Mouse (Mus musculus): ENCODE measurements around the gene Tmem123. TPM values are rescaled to one million over a fixed set of nuclear protein-coding genes. Genes with fewer than 3 reads are reported as not detected.
A peak's percentile ranks its signal among the peaks of the same experiment; 100 is the strongest.

Tmem123 gene
- total RNA-seq, 1 experiment from 2014 or later: 269 TPM

DNA sequence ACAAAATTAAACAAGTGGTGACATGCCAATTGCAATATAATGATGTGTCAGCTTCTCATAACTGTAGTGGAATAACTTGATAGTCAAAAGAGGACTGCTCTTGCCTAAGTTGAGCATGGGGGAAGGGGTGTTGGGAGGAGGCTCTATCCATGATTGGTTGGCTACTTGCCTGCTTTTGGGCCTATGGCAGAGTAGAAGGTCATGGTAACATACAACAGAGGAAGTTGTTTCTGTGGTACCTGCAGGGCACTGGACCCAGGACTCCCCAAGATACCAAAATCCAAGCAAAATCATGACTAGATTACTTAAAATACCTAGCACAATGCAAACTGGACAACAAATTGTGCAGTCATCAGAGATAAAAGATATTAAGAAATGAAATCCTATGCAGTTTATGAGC lies 31.7 kb downstream of the Tmem123 start:
- no peak for ATAC-seq (ENCODE audit: extremely low read depth, insufficient number of reproducible peaks, low FRiP score, poor library complexity, severe bottlenecking)

DNA sequence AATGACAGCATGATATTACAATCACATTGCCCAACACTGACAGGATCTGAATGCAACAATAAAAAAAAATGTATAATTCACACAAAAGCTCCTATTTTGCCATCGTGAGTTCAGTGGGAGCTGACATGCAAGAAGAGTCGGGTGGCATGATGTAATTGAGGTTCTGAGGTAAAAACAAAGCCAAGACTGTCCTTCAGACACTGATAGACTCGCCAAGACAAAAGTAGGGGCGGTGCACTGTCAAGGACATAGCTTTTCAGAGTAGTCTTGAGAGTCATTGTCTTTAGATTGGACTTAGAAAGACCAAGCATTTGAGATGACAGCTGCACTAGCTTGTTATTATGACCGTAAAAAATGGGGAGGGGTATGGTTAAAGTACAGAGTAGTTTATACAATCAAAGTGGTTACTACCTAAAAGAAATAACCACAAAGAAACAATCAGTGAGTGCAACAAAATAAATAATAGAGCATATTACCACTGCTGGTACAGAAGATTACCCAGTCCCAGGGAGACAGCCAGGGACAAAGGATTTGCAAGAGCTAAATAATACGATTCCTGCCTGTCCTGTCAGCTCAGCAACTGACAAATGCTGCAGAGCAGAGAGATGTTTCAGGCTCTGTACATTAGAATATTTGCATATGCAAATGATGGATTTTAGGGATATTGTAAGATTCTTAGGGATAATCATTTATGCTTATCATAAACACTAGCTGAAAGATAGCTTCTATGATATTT lies 32.5 kb downstream of the Tmem123 start:
- no peak for ATAC-seq (ENCODE audit: extremely low read depth, insufficient number of reproducible peaks, low FRiP score, poor library complexity, severe bottlenecking)

DNA sequence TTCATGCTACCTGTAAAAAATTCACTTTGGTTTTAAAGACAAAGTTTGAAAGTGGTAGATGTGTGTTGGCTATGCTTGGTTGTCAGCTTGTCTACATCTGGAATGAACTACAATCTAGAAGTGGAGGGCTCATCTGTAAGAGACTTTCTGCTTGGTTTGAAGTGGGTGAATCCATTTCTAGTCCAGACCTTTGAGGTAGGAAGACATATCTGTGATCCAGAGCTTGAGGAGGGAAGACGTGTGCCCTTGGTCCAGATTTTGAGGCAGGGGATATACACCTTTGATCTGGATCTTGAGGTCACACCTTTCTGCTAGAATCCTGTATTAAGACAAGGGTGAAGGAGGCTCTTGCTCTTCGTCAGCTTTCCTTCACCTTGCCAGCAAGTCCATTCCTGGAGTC lies 33.7 kb downstream of the Tmem123 start:
- no peak for ATAC-seq (ENCODE audit: extremely low read depth, insufficient number of reproducible peaks, low FRiP score, poor library complexity, severe bottlenecking)

DNA sequence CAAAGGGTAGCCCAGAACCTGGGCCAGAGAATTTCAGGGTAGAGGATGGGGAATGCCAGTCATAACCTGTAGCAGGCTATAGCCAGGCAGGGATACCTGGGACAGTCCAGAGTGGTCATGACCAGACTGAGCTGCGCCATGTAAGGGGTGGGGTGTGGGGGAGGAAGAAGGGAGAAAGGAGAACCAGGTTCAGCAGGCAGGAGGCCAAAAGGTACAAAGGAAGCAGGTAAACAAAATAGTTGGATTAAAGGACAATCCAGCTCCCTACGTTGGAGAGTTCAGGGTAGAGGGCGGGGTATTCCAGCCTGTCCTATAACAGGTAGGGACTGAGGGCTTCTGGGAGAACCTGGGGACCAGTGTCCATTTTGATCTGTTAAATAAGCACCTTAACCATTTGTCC lies 34.7 kb downstream of the Tmem123 start:
- ATAC-seq (ENCODE audit: extremely low read depth, insufficient number of reproducible peaks, low FRiP score, poor library complexity, severe bottlenecking): no peak

DNA sequence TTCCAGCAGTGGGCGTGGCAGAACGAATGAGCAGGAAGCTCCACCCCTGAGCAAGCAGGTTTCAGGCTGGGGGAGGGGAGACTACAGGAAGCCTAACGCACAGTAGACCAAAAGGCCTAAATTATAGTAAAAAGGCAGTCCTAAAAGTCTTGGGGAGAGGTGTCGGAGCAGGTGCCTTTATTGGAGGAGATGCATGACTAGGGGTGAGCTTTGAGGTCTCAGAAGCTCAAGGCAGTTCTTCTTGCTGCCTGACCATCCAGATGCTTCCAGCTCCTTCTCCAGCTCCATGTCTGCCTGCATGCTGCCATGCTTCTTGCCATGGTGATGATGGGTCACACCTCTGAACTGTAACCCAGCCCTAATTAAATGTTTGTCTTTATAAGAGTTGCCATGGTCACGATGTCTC lies 41.3 kb downstream of the Tmem123 start:
- no peak for ATAC-seq (ENCODE audit: extremely low read depth, insufficient number of reproducible peaks, low FRiP score, poor library complexity, severe bottlenecking)

DNA sequence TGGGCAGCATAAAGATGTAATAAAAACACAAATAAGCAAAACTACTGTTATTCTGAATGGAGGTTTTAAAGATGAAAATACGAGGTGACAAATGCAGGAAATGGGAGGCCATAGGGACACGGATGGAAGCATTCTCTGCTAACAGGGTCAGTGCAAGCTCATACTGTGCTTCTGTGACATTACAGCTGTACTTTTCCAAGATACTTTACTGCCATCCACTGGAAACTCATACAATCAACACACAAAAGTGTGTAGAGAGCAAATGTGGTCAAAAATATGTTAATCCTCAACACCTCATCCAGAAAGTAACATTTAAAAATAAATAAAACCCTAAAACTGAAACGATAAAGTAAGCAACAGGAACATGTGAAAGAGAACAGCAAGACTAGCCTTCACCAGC lies 58.9 kb downstream of the Tmem123 start:
- no peak for ATAC-seq (ENCODE audit: extremely low read depth, insufficient number of reproducible peaks, low FRiP score, poor library complexity, severe bottlenecking)

DNA sequence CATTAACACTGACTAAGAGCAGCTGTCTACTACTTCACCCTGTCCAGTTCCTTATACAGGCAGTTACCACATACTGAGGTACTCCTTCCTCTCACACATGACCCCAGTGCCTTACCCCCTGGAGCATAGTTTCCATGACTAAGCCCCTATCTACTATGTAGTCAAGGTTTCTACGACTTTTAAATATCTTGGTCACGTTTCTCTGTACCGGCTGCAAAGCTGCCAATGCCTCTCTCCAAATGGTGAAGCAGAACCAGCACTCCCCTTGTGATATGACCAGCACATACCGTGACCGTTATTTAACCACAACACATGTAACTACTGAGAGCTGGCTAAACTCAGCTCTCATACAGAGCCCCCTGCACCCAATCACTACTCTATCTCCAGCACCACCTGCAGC lies 61.1 kb downstream of the Tmem123 start:
- peak; percentile 62; the same call in 1 of the 2 replicates for ATAC-seq (ENCODE audit: extremely low read depth, insufficient number of reproducible peaks, low FRiP score, poor library complexity, severe bottlenecking)

DNA sequence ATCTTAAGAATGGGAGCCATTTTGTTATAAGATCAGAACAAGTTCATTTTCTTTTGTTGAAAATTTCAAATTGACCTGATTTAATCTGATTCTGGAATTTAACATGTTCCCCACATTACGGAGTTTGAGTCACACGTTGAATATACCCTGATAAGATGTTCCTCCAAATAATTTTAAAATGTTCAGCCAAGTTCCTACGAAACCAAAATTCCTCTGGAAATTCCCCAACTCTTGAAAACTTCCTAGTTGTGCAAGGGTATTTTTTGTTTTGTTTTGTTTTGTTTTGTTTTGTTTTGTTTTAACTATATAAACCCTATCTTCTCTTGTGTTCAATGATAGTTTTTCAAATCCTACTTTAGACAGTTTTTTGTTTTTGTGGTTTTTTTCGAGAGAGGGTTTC lies 64.9 kb downstream of the Tmem123 start:
- no peak for ATAC-seq (ENCODE audit: extremely low read depth, insufficient number of reproducible peaks, low FRiP score, poor library complexity, severe bottlenecking)

DNA sequence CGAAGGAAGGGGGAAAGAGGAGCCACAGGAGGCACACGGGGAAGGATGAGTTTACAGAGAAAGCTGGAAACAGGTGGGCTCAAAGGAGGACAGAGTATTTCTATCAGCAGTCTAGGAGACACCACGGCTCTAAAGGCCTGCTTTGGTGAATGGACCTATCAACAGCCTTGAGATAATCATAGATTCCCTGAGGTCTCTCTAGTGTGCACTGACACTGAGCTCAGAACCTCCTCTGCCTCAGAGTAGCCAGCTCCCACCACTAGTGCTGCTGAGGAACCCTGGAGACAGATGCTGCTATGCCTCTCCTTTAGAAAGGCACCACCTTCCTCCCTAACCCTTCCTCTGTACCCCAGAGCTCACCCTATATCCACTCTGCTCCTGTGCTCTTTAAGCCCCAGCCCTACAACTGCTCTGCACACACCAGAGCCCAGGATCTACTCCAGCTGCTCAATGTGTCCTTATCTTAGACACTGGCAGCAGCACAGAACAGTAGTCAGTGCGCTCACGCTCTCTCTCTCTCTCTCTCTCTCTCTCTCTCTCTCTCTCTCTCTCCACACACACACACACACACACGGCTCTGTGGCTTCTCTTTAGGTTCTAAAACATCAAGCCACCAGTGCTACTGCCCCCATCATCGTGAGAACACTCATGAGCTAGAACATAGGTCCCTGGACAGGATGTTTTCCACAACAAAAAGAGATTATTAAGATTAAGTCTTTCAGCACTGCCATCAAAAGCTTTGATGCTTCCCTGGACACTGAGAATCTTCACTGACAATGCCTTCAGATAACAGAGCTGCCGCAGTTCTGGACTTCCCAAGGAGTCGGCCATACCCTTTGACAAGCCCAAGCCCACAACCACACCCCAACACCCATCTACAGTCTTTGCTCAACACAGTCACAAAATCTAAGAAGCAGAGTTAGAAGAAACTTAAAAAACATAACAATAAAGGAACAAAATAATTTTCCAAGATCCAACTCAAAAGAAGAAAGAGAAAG lies 66.0 kb downstream of the Tmem123 start:
- ATAC-seq (ENCODE audit: extremely low read depth, insufficient number of reproducible peaks, low FRiP score, poor library complexity, severe bottlenecking): peak; percentile 26; the same call in 1 of the 2 replicates

DNA sequence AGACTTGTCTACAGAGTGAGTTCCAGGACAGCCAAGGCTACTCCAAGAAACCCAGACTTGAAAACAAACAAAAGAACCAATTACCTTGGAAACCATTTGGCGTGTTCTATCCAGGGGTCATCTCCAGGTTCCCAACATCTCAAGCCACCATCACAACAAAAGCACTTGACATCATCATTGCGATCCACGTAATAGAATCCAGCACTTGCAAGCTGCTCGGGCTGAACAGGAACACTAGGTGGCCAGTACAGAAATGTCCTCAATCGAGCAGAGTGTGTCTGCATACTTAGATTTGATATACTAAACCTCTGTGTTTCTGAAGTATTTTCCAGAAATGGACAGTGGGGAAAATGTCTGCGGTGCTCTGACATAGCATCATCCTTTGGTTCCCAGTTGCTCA lies 69.6 kb downstream of the Tmem123 start:
- no peak for ATAC-seq (ENCODE audit: extremely low read depth, insufficient number of reproducible peaks, low FRiP score, poor library complexity, severe bottlenecking)

DNA sequence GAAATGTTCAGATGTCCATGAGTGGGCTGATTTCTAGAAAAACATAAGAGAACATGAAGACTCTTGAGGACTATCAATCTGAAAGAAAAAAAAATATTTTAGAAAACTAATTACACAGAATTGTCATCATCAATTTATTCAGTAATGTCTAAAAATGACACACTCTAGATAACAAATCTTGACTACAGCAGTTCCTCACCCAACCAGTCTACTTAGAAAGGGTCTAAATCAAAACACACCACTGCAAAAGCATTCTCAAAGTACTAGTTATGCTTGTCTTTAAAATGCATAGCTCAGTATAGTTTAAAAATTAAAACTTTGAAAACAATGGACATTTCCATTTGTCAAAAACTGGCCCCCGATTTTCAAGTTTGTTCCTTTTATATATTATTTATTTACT lies 71.5 kb downstream of the Tmem123 start:
- no peak for ATAC-seq (ENCODE audit: extremely low read depth, insufficient number of reproducible peaks, low FRiP score, poor library complexity, severe bottlenecking)

DNA sequence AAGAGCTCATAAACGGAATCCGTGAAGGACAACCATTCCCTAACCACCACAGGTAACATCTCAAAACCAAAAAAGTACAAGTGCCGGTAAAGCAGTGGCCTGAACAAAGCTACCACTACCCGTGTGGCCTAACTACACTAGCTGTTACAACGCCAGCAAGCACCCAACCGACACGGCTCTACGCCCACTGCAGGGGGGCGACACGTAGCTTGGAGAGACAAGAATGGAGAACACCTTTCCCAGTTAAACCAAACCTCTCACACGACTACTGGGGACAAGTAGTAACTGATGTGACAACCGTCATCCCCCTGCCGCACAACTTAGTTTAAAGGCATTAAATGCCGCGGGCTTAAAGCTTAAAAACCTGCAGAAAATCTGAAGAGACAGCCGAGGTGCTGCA lies 72.5 kb downstream of the Tmem123 start:
- peak; percentile 21; the same call in 1 of the 2 replicates for ATAC-seq (ENCODE audit: extremely low read depth, insufficient number of reproducible peaks, low FRiP score, poor library complexity, severe bottlenecking)

DNA sequence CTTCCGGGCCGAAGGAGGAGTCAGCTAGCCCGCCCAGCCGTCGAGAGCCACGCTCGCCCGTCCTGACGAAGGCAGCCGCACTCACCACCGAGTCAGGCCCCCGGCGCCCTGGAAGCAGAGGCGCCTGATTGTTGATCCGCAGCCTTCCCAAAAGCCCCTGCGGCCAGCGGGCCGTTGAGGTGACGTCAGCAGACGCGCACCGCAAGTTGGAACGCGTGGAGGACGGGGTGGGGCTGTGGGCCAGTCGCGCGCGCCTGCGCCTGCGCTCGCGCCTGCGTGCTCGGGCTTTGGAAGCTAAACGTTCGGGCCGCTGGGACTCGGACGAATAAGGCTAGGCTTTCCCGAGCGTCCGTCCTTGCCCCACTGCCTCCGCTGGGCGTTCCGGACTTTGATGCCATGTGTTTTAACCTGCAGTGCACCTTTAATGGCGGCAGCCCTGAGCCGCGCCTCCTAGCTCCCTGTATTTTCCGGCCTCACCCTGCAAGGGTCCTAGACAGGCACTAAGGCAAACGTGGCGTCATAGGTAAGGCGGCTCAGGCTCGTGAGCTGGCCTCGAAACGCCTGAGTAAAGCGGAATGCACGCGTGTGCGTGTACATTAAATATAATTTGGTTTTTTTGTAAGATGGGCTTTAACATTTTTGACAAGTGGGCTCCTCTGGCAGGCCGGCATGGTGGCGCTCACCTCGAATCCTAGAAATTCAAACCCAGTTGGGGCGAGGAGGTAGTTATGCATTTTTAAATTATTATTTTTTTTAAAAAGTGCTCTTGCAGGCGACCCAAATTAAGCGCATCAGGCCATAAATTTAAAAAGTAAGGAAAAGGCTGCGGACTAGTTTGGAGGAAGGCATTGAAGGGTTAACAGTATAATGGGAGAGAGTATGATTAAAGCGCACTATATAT lies 73.3 kb downstream of the Tmem123 start, which contains the start of gene Birc2:
Gene Birc2, minus strand, starts transcription at position 160 of the 901 bp plus-strand sequence.
- peak; percentile 88 for ATAC-seq (ENCODE audit: extremely low read depth, insufficient number of reproducible peaks, low FRiP score, poor library complexity, severe bottlenecking)

DNA sequence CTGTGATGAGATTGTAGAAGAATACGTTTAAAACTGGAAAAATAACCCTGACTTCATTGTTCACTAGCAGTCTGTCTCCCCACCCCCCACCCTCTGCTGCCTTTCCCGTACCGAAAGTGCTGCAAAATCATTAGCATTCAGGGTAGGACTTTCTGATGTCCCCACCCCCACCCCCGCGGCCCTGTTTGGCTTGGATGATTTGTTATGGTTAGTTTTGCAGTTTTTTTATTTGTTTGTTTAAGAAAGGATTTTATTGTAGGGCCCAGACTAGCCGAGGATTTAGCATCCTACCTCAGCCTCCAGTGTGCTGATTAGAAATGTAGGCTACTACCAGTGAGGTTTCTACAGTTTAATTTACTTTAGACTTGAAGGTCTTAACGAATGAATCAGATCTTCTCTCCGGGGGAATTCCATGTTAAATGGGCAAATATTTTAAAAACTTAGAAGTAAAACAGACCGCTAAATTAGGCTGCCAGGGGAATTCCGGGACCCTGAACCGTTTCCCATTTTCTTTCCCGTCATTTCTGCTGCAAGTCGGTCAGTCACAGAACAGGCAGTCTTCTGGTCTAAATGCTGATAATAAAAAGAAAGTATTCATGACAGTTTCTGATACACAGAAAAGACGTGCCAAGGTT lies 74.1 kb downstream of the Tmem123 start:
- no peak for ATAC-seq (ENCODE audit: extremely low read depth, insufficient number of reproducible peaks, low FRiP score, poor library complexity, severe bottlenecking)

DNA sequence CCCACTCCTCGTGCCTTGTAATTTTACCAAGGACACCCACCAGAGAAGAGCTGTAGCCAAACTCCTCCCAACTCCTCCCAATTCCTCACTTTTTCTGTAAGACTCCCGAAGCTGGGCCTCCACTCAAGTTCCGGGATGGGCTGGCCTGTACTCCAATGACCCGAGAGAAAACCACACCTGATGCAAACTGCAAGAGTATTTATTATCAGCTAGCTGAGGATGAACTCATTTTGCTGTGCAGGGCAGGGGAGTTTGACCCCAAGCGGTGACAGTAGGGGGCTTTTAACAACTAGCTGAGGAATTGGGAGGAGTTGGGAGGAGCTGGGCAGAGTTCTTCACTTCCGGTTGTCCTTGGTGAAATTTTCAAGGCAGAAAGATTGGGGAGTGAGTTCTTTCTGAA lies 77.4 kb downstream of the Tmem123 start:
- no peak for ATAC-seq (ENCODE audit: extremely low read depth, insufficient number of reproducible peaks, low FRiP score, poor library complexity, severe bottlenecking)

All from neutrophil, adult 5-6 weeks (primary cell).